Mouse (Mus musculus): ENCODE data around the gene Capn7.

DNA sequence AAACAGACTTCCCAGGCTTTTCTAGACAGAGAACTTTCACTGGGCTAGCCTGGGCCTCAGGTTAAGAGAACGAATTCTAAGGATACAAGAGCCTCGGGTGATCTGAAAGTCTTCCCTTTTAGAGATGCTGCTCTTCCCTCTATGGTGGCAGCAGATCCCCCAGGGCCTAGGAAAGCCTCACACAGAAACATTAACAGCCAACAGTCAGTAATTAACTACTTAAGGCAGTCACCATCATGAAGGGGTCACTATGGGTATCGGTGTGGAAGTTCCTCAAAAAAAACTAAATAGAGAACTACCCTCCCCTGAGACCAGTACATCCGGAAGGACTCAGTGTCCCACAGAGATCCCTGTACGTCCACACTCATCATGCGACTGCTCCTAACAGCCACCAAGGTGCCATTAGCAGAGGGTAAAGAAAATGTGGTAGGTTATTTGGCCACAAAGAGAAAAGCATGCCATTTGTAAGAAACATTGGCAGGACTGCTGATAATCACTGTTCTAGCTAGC lies 65.5 kb downstream of the Capn7 start:
- TF ChIP-seq POLR2A (IDR thresholded peaks at IDR 0.05; ENCODE audit: low read depth, low read length) (no peak), CTCF (IDR thresholded peaks at IDR 0.05; ENCODE audit: extremely low read depth, insufficient read length, insufficient replicate concordance, low read depth, low read length) (no peak)

Measured in small intestine, adult 2 months (tissue).